Mouse (Mus musculus) myocyte (in vitro differentiated cells): ENCODE results near the gene Col9a3. TPM values are rescaled to one million over a fixed set of nuclear protein-coding genes. Genes with fewer than 3 reads are reported as not detected.

Source experiments
- H3K27me3 ChIP-seq: one replicate; pipeline ENCODE4 v1.6.1; 2011; ENCODE audit not compliant: control insufficient read depth, insufficient read depth, insufficient read length
- H3K36me3 ChIP-seq: one replicate; pipeline ENCODE4 v1.6.1; 2011; ENCODE audit not compliant: control insufficient read depth, insufficient read depth
- H3K4me2 ChIP-seq: one replicate; pipeline ENCODE4 v1.6.1; 2011; ENCODE audit warnings: low read depth, control low read depth
- H3K4me3 ChIP-seq: one replicate; pipeline ENCODE4 v1.5.1; 2011; ENCODE audit warnings: mild to moderate bottlenecking, control low read depth, moderate library complexity
- H3K79me2 ChIP-seq: one replicate; pipeline ENCODE4 v1.6.1; 2011; ENCODE audit not compliant: control insufficient read depth, insufficient read depth
- H3ac ChIP-seq: one replicate; pipeline ENCODE4 v1.6.1; 2011; ENCODE audit not compliant: control insufficient read depth, insufficient read length
- CEBPB ChIP-seq: IDR thresholded peaks from 2 replicates; pipeline ENCODE4 v1.6.1; 2011; ENCODE audit warnings: mild to moderate bottlenecking, moderate library complexity; ENCODE audit not compliant: poor library complexity, insufficient read depth, severe bottlenecking
- E2F4 ChIP-seq: IDR thresholded peaks from one replicate; pipeline ENCODE4 v1.6.1; 2011; ENCODE audit warnings: mild to moderate bottlenecking, control low read depth, moderate library complexity; ENCODE audit not compliant: insufficient read depth
- MAX ChIP-seq: IDR thresholded peaks from one replicate; pipeline ENCODE4 v1.6.1; 2011; ENCODE audit warnings: low read depth, mild to moderate bottlenecking, control low read depth
- MYOD1 ChIP-seq, 3 experiments: IDR thresholded peaks; one replicate each; pipeline ENCODE4 v1.6.1; 2011; ENCODE audit warnings: control low read depth in 2 of 3, low read depth in 2 of 3, mild to moderate bottlenecking in 2 of 3, moderate library complexity in 1 of 3; ENCODE audit not compliant: insufficient read length in 2 of 3, control insufficient read depth in 1 of 3
- MYOG ChIP-seq, 3 experiments: IDR thresholded peaks; one replicate each; pipeline ENCODE4 v1.6.1; 2011; ENCODE audit warnings: control low read depth in 2 of 3, low read depth in 2 of 3, mild to moderate bottlenecking in 2 of 3; ENCODE audit not compliant: insufficient read length in 2 of 3, control insufficient read depth in 1 of 3, insufficient read depth in 1 of 3
- POLR2A ChIP-seq: IDR thresholded peaks from one replicate; pipeline ENCODE4 v1.6.1; 2011; ENCODE audit warnings: low read depth, mild to moderate bottlenecking, control low read depth, moderate library complexity; ENCODE audit not compliant: insufficient read length
- POLR2AphosphoS2 ChIP-seq: IDR thresholded peaks from one replicate; pipeline ENCODE4 v1.6.1; 2011; ENCODE audit warnings: low read depth, control low read depth; ENCODE audit not compliant: insufficient read length
- REST ChIP-seq: IDR thresholded peaks from one replicate; pipeline ENCODE4 v1.6.1; 2011; ENCODE audit warnings: mild to moderate bottlenecking, control low read depth, moderate library complexity; ENCODE audit not compliant: insufficient read depth, insufficient read length
- SRF ChIP-seq: IDR thresholded peaks from one replicate; pipeline ENCODE4 v1.6.1; 2011; ENCODE audit warnings: low read depth; ENCODE audit not compliant: control insufficient read depth, insufficient read length
- TCF12 ChIP-seq: IDR thresholded peaks from one replicate; pipeline ENCODE4 v1.6.1; 2011; ENCODE audit warnings: mild to moderate bottlenecking, control low read depth; ENCODE audit not compliant: poor library complexity, insufficient read depth, severe bottlenecking
- TCF3 ChIP-seq: IDR thresholded peaks from one replicate; pipeline ENCODE4 v1.6.1; 2011; ENCODE audit warnings: low read depth, control low read depth; ENCODE audit not compliant: insufficient read length
- USF1 ChIP-seq: IDR thresholded peaks from one replicate; pipeline ENCODE4 v1.6.1; 2011; ENCODE audit warnings: low read depth, mild to moderate bottlenecking, control low read depth, moderate library complexity
- polyA plus RNA-seq: library from polyadenylated mRNA; unstranded; fragments of >200 nt; fragmentation: generic; extraction: Trizol; gene quantifications from one replicate; pipeline ENCODE4 v1.2.1, GENCODE M21; 2012; ENCODE audit warnings: missing spikeins

The Col9a3 gene
- polyA plus RNA-seq, 1 experiment: 0.22 TPM

- no peaks in the 10 kb centered on the region for H3K79me2 ChIP-seq
- H3ac ChIP-seq: no peak overlapping the region
- H3K36me3 ChIP-seq: no peaks in the 10 kb centered on the region
- H3K4me3 ChIP-seq: no peak overlapping the region
- peaks cover 36% of the 10 kb centered on the region for H3K27me3 ChIP-seq
- TF ChIP-seq TCF12 (no peak), MYOG (IDR thresholded peaks at IDR 0.05; ENCODE audit: control insufficient read depth in 1 of 3, insufficient read depth in 1 of 3, insufficient read length in 2 of 3, low read depth in 2 of 3) (no peak), MYOD1 (IDR thresholded peaks at IDR 0.05; ENCODE audit: control insufficient read depth in 1 of 3, insufficient read length in 2 of 3, low read depth in 2 of 3) (no peak)
- H3K4me2 ChIP-seq: no peak overlapping the region
These were observed 12.7 kb downstream of the Col9a3 start for GRCm38 (mm10) chr2:180610283-180610682.

GRCm38 (mm10) chr2:180611882-180612281 lies 14.3 kb downstream of the Col9a3 start:
- no peak overlapping the region for H3ac ChIP-seq
- no peaks in the 10 kb centered on the region for H3K79me2 ChIP-seq
- no peaks in the 10 kb centered on the region for H3K36me3 ChIP-seq
- no peak overlapping the region for H3K4me2 ChIP-seq
- no peak for TF ChIP-seq TCF12
- TF ChIP-seq REST: no peak
- TF ChIP-seq POLR2A: no peak
- no peak for TF ChIP-seq MYOD1 (IDR thresholded peaks at IDR 0.05; ENCODE audit: control insufficient read depth in 1 of 3, insufficient read length in 2 of 3, low read depth in 2 of 3)
- TF ChIP-seq TCF3: no peak
- no peak for TF ChIP-seq MYOG (IDR thresholded peaks at IDR 0.05; ENCODE audit: control insufficient read depth in 1 of 3, insufficient read depth in 1 of 3, insufficient read length in 2 of 3, low read depth in 2 of 3)
- no peak for TF ChIP-seq MAX
- no peak for TF ChIP-seq POLR2AphosphoS2
- no peak for TF ChIP-seq E2F4
- TF ChIP-seq CEBPB: no peak
- no peak for TF ChIP-seq SRF
- TF ChIP-seq USF1: no peak
- H3K27me3 ChIP-seq: peaks cover 48% of the 10 kb centered on the region
- H3K4me3 ChIP-seq: no peak overlapping the region

GRCm38 (mm10) chr2:180641576-180642554 lies 44.3 kb downstream of the Col9a3 start:
- no peak for TF ChIP-seq POLR2AphosphoS2
- no peak for TF ChIP-seq USF1
- no peak for TF ChIP-seq CEBPB
- no peak for TF ChIP-seq TCF3
- no peak for TF ChIP-seq TCF12
- TF ChIP-seq E2F4: no peak
- no peak for TF ChIP-seq MAX
- TF ChIP-seq SRF: no peak
- no peak for TF ChIP-seq POLR2A
- TF ChIP-seq MYOD1 (IDR thresholded peaks at IDR 0.05; ENCODE audit: control insufficient read depth in 1 of 3, insufficient read length in 2 of 3, low read depth in 2 of 3): no peak
- TF ChIP-seq REST: no peak
- no peak for TF ChIP-seq MYOG (IDR thresholded peaks at IDR 0.05; ENCODE audit: control insufficient read depth in 1 of 3, insufficient read depth in 1 of 3, insufficient read length in 2 of 3, low read depth in 2 of 3)
- Histone ChIP-seq H3K4me2 (no peak overlapping the region), H3K27me3 (peaks cover 22% of the 10 kb centered on the region), H3K36me3 (no peaks in the 10 kb centered on the region), H3K79me2 (no peaks in the 10 kb centered on the region), H3K4me3 (no peak overlapping the region), H3ac (no peak overlapping the region)

- no peak within 1 kb of the TSS for H3K4me3 ChIP-seq
- H3K27me3 ChIP-seq: peaks cover 17% of the 10 kb centered on the region
- TF ChIP-seq REST: no peak
- TF ChIP-seq USF1: no peak
- TF ChIP-seq POLR2A: no peak
- no peak for TF ChIP-seq TCF12
- TF ChIP-seq CEBPB: no peak
- no peak for TF ChIP-seq MYOD1 (IDR thresholded peaks at IDR 0.05; ENCODE audit: control insufficient read depth in 1 of 3, insufficient read length in 2 of 3, low read depth in 2 of 3)
- TF ChIP-seq MAX: no peak
- TF ChIP-seq MYOG (IDR thresholded peaks at IDR 0.05; ENCODE audit: control insufficient read depth in 1 of 3, insufficient read depth in 1 of 3, insufficient read length in 2 of 3, low read depth in 2 of 3): no peak
- TF ChIP-seq E2F4: no peak
- TF ChIP-seq TCF3: no peak
- no peak for TF ChIP-seq SRF
- TF ChIP-seq POLR2AphosphoS2: no peak
- H3K36me3 ChIP-seq: no peaks in the 10 kb centered on the region
- H3K4me2 ChIP-seq: no peak within 1 kb of the TSS
- H3K79me2 ChIP-seq: no peaks in the 10 kb centered on the region
- no peak within 1 kb of the TSS for H3ac ChIP-seq
These were observed 45.1 kb downstream of the Col9a3 start, which contains the start of gene Tcfl5 for GRCm38 (mm10) chr2:180642555-180643260. Gene Tcfl5 (minus strand): TSS chr2:180642708.
